Mouse (Mus musculus) midbrain, embryonic 16.5 days (tissue): ENCODE measurements around the gene Vmn1r192. TPM values are rescaled to one million over a fixed set of nuclear protein-coding genes. Genes with fewer than 3 reads are reported as not detected.
"Not testable (repeated sequence)": the region's sequence is repeated elsewhere in the genome, so short reads cannot be mapped to it uniquely, and the experiment has no call there.

Experiments
- ATAC-seq: fragments of 200-750 bp; cut with Nextera tagmentation; 2 replicates; pipeline ENCODE4 v1.8.0; 2017; ENCODE audit warnings: moderate TSS enrichment
- H3K27ac ChIP-seq: fragments of 300-500 bp; sonication (generic); 2 replicates; pipeline ENCODE4 v1.5.1; 2014; ENCODE audit warnings: mild to moderate bottlenecking, low read length, mixed read lengths
- H3K27me3 ChIP-seq: fragments of 300-500 bp; sonication (generic); 2 replicates; pipeline ENCODE4 v1.6.1; 2014; ENCODE audit warnings: low read depth, low read length, mixed read lengths; ENCODE audit not compliant: control insufficient read depth, insufficient read depth
- H3K36me3 ChIP-seq: fragments of 300-500 bp; sonication (generic); 2 replicates; pipeline ENCODE4 v1.6.1; 2014; ENCODE audit warnings: mild to moderate bottlenecking, low read length, moderate library complexity, mixed read lengths; ENCODE audit not compliant: control insufficient read depth, insufficient read depth
- H3K4me1 ChIP-seq: fragments of 300-500 bp; sonication (generic); 2 replicates; pipeline ENCODE4 v1.6.1; 2014; ENCODE audit warnings: mild to moderate bottlenecking, low read length, mixed read lengths; ENCODE audit not compliant: control insufficient read depth, insufficient read depth
- H3K4me2 ChIP-seq: fragments of 300-500 bp; sonication (generic); 2 replicates; pipeline ENCODE4 v1.6.1; 2014; ENCODE audit warnings: mild to moderate bottlenecking, low read length, mixed read lengths
- H3K4me3 ChIP-seq: fragments of 300-500 bp; sonication (generic); 2 replicates; pipeline ENCODE4 v1.5.1; 2014; ENCODE audit warnings: low read depth, mild to moderate bottlenecking, low read length, moderate library complexity, mixed read lengths
- H3K9ac ChIP-seq: fragments of 300-500 bp; sonication (generic); 2 replicates; pipeline ENCODE4 v1.6.1; 2014; ENCODE audit warnings: low read depth, low read length, mixed read lengths
- H3K9me3 ChIP-seq: fragments of 300-500 bp; sonication (generic); replicated peaks from 2 replicates; pipeline ENCODE4 v1.6.1; 2014; ENCODE audit warnings: mild to moderate bottlenecking, low read length, mixed read lengths; ENCODE audit not compliant: control insufficient read depth, poor library complexity, severe bottlenecking
- WGBS: fragments of 180-500 bp; shearing (Covaris S2); extraction: QIAGEN DNeasy Blood & Tissue Kit; methylation state at CpG from one replicate; pipeline ENCODE4 v1.1.7; 2014; 5-methylcytosine and 5-hydroxymethylcytosine counted together
- polyA plus RNA-seq: library from polyadenylated mRNA; unstranded; fragments of >200 nt; fragmentation: Nextera tagmentation; extraction: Ambion mirVana; gene quantifications from 2 replicates; pipeline ENCODE4 v1.2.1, GENCODE M21; 2015

Vmn1r192 gene
- polyA plus RNA-seq: not detected in 2 replicates

GRCm38 (mm10) chr13:22191041-22191440, at the start of gene Vmn1r192:
Gene Vmn1r192 (minus strand): TSS chr13:22191141.
- Histone ChIP-seq H3K9me3 (no peaks in the 10 kb centered on the region), H3K4me1 (no peaks in the 10 kb centered on the region), H3K9ac (no peak within 1 kb of the TSS), H3K4me2 (no peak within 1 kb of the TSS), H3K4me3 (no peak within 1 kb of the TSS), H3K27me3 (no peaks in the 10 kb centered on the region), H3K27ac (no peak within 1 kb of the TSS), H3K36me3 (no peaks in the 10 kb centered on the region)
- ATAC-seq: no peak

DNA sequence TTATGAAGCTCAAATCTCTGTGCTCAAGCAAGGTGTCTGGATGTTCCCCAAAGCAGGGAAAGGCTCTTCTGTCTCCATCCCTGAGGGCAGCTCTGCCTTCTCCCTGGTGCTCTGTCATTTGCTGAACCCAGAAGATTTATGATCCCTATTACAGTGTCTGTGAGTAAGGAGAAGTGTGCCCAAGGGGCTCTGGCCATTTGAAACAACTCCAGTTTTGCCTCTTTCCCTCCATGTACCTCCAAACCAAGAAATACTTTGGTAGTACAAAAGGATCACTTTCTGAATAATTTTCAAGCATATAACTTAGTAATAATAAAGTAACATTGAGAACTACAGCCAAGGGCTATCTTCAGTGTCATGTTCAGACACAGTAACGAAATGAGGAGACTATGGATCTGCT, 32.1 kb upstream of the Vmn1r192 start, which contains the start of gene Vmn1r193:
Gene Vmn1r193 (minus strand): TSS at position 101 of the 400 bp plus-strand sequence.
- H3K27ac ChIP-seq, H3K4me1 ChIP-seq, ATAC-seq, H3K9me3 ChIP-seq, H3K4me3 ChIP-seq, H3K27me3 ChIP-seq, H3K36me3 ChIP-seq, H3K4me2 ChIP-seq, H3K9ac ChIP-seq: not testable (repeated sequence)
- 88% methylated on average over 1 of the region's 1 CpGs for WGBS

- 65% methylated on average over 3 of the region's 3 CpGs for WGBS
- not testable (repeated sequence) for H3K4me2 ChIP-seq, H3K27ac ChIP-seq, H3K9ac ChIP-seq, H3K36me3 ChIP-seq, ATAC-seq, H3K4me1 ChIP-seq, H3K9me3 ChIP-seq, H3K27me3 ChIP-seq, H3K4me3 ChIP-seq
Measured at GRCm38 (mm10) chr13:22192756-22193155, 1.8 kb upstream of the Vmn1r192 start.

DNA sequence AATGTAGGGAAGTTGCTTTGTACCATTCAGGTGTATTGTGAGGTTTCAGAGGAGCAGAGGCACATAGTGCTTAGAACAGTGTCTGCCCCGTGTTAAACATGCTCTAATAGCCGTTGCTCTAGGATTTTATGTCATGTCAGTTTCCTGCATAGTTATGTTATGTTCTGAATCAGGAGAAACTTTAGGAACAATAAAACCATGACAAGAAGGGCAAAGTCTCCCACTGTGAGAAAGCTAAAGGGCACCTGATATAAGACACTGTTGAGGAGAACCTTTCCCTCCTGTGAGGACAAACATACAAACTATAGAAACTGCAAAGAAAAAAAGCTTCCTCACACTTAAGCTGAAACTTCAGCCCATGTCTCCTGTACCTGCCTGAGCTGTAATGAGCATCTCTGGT, 556 bp downstream of the Vmn1r192 start:
- Histone ChIP-seq H3K36me3 (no peaks in the 10 kb centered on the region), H3K9ac (no peak overlapping the region), H3K9me3 (no peaks in the 10 kb centered on the region), H3K4me1 (no peaks in the 10 kb centered on the region), H3K4me2 (no peak overlapping the region), H3K4me3 (no peak overlapping the region), H3K27ac (no peak overlapping the region), H3K27me3 (no peaks in the 10 kb centered on the region)
- WGBS: 85% methylated on average over 2 of the region's 2 CpGs
- no peak for ATAC-seq

DNA sequence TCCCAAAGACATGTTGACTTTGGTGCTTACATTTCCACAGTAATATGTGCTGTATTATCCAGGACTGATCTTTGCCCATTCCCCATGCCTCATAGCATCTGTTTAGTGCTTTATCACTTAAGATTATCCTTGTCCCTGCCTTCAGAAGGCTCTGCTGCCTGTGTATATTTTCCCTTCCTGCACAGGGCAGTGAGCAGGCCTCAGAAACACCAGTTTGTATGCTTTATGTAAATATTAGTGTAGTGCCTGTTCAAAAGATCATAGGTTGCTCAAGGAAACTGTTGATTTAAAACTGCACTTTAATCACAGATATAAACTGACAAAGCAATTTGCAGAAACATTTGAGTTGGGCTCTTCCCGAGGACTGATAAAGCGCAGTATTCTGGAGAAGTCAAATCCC, 1.6 kb downstream of the Vmn1r192 start:
- no peaks in the 10 kb centered on the region for H3K27me3 ChIP-seq
- H3K9ac ChIP-seq: no peak overlapping the region
- H3K27ac ChIP-seq: no peak overlapping the region
- H3K4me2 ChIP-seq: no peak overlapping the region
- H3K4me1 ChIP-seq: no peaks in the 10 kb centered on the region
- no peaks in the 10 kb centered on the region for H3K9me3 ChIP-seq
- no peaks in the 10 kb centered on the region for H3K36me3 ChIP-seq
- no peak for ATAC-seq
- H3K4me3 ChIP-seq: no peak overlapping the region
- WGBS: 91% methylated on average over 2 of the region's 2 CpGs

DNA sequence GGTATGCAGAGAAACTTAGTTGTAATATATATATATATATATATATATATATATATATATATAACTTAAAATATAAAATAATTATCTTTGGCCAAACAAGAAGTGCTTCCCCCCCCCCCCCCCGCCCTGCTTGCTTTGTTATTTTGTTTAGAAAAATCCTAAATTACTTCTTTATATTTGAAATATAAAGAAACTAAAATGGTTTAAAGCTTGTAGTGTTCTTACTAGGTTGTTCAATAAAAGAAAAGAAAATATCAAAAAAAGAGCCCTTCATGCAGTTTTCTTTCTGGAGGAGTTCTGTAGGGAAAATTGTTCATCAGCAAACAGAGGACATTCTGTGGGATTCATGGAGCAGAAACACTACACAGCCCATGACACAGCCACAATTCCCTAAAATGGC, 7.1 kb downstream of the Vmn1r192 start, which contains the start of gene Vmn1r191:
Gene Vmn1r191 (minus strand): TSS at position 101 of the 400 bp plus-strand sequence.
- ATAC-seq: no peak
- H3K27ac ChIP-seq: no peak within 1 kb of the TSS
- 83% methylated on average over 1 of the region's 1 CpGs for WGBS

DNA sequence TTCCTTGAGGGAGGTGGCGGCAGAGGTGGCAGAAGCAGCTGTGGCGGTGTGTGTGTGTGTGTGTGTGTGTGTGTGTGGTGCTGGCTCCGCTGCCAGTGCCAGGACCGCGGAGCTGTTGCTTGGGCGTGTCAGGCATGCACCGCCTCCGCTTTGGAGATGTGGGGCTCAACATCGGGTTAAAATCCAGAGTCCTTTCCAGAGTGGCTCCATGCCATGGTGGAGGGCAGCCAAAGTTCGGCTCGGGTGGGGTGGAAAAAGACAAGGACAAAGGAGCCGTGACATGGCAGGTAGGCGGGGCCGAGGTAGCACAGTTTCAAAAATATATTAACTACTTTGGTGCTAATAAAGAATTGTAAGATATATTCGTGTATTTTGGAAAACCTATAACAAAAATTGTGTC, 22.5 kb downstream of the Vmn1r192 start:
- Histone ChIP-seq H3K27ac (no peak overlapping the region), H3K36me3 (no peaks in the 10 kb centered on the region), H3K27me3 (no peaks in the 10 kb centered on the region), H3K4me3 (no peak overlapping the region), H3K9ac (no peak overlapping the region), H3K9me3 (peaks cover 6% of the 10 kb centered on the region; the same call in 1 of the 2 replicates), H3K4me2 (no peak overlapping the region), H3K4me1 (no peaks in the 10 kb centered on the region)
- 95% methylated on average over 15 of the region's 15 CpGs for WGBS
- ATAC-seq: no peak

More for the DNA sequence above, 7.1 kb downstream of the Vmn1r192 start, which contains the start of gene Vmn1r191:
- Histone ChIP-seq H3K4me1 (no peaks in the 10 kb centered on the region), H3K36me3 (no peaks in the 10 kb centered on the region), H3K27me3 (no peaks in the 10 kb centered on the region), H3K9me3 (no peaks in the 10 kb centered on the region), H3K4me3 (no peak within 1 kb of the TSS), H3K9ac (no peak within 1 kb of the TSS), H3K4me2 (no peak within 1 kb of the TSS)

DNA sequence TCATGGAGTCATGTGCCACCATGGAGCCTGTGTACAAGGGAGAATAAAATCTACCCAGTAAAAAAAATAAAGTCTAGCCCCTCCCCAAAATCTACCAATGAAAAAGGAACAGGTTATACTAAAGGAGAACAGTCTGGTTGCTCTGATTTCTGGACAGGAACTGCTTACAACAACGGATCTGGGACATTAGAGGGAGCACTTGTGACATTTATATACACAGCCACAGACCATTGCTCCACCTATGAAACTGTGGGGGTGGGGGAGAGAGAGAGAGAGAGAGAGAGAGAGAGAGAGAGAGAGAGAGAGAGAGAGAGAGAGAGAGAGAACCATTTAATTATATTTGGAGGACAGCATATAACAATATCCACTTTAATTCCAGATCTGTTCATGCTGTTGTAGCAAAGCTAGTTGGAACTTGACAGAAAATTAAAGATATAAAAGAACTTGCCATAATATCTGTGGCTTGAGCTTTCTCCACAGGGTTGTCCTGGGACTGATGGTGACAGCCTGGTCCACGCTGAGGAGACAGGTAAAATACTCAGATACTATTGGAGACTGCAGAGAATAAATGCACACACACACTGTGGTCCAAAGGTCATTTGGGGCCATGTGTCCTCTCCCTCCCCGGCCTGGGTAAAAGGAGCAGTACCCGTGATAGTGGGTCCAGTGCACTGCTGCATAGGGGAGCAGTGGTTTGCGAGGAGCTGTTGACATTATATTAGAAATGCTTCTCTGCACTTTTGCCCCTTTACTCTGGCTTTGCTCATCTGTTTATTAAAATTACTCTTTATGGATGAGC, 54.2 kb downstream of the Vmn1r192 start:
- not testable (repeated sequence) for H3K4me2 ChIP-seq, H3K4me3 ChIP-seq, H3K36me3 ChIP-seq, H3K9ac ChIP-seq, H3K27me3 ChIP-seq, H3K4me1 ChIP-seq, H3K9me3 ChIP-seq, H3K27ac ChIP-seq
- WGBS: 67% methylated on average over 5 of the region's 5 CpGs
- ATAC-seq: peak; percentile 67; the same call in 1 of the 2 replicates
